Mouse (Mus musculus): Measurements from ENCODE around the gene Olfr466.

Gene Olfr466

DNA sequence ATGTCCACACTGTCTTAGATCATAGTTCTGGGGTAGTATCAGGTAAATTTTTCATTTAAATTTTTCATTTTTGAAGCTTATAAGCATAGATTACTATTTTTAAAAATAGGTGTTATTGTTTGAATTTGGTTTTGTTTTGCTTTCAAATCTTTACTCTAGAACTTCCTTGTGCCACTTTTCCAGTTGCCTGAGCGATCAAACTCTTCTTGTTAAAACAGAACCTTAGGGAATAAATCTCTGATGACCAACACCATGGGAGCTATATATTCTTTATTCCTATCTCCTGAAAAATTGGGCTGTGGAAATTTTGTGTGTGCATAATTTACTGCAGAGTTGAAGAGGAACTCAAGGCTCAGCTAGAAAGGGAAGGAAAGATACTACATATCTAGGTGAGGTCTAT lies at the start of gene Olfr466:
Gene Olfr466, plus strand, starts transcription at position 301 of the 400 bp plus-strand sequence.
- DNase-seq (ENCODE audit: low read depth, low spot score), result no peak

DNA sequence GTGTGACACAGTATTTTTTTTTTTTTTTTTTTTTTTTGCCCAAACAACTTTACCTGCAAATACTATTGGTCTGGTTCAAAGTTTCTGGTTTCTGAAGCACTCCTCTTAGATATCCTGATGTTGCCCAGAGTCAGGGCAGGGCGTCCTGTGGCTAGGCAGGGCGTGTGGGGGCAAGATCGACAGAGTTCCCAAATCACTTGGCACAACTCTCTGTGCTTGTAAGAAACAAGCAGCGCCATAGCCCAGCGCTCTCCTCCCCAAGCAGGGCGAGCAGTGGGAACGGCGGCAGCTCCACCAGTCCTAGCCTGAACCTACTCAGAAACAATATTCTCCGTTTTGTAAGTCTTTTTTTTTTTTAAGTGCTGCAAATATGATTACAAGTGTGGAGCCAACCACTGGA lies 49.4 kb upstream of the Olfr466 start:
- DNase-seq (ENCODE audit: low read depth, low spot score), result no peak

DNA sequence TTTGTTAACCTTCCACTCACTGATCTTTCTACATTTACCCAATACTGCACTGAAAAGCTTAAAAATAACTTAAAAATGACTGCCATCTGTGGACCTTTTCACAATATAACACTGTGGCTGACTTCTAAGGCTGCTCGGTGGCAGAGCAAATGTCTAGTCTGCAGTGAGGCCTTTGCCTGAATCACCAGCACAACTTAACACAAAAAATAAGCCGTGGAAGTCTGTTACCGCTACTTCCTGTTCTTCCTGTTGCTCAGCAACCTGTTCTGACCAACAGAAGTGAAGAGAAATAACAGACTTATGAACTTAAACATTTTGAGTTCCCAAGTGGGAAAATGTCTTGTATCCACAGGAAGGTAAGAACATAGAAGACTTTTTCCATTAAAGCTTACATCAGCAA lies 48.8 kb upstream of the Olfr466 start:
- peak; percentile 2 for DNase-seq (ENCODE audit: low read depth, low spot score)

DNA sequence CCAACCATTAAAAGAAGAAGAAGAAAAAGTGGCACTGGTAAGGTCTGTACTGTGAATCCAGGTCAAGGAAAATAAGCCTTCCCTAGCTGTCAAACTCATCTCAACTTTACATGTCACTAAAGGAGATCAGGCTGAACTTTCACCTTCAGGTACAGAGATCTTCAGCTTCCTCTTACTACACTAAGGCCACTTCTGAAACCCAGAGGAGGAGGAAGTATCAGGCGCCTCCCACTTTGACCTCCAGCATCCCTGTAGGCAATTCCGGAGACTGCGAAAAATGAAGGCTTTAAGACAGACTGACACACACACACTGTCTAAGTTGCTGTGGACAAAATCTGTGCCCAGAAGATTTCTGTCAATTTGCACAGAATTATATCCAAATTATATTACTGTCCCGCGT lies 38.1 kb upstream of the Olfr466 start:
- DNase-seq (ENCODE audit: low read depth, low spot score), result peak; percentile 12

GRCm38 (mm10) chr13:65112459-65113110 lies 37.5 kb upstream of the Olfr466 start, which contains the start of gene Mfsd14b:
Gene Mfsd14b, minus strand, starts transcription at chr13:65112975.
- DNase-seq (ENCODE audit: low read depth, low spot score), result peak; percentile 99

DNA sequence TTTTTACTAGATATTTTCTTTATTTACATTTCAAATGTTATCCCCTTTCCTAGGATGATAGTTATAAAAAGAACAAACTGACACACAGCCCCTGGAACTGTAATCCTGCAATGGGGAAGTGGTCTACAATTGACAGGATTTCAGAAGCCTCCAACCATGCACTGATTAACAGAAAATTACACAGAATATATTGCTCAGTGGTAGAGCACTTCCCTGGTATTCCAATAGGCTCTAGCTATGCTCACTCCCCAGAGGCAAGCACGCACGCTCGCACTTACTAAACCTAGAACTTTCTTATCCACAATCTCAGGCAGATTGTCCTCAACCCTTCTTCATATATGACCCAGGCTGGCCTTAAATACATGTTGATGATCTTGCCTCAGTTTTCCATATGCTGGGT lies 36.8 kb upstream of the Olfr466 start:
- DNase-seq (ENCODE audit: low read depth, low spot score), result peak; percentile 9

- no peak for DNase-seq (ENCODE audit: low read depth, low spot score)
These were observed 29.1 kb upstream of the Olfr466 start for GRCm38 (mm10) chr13:65120984-65121383.

DNA sequence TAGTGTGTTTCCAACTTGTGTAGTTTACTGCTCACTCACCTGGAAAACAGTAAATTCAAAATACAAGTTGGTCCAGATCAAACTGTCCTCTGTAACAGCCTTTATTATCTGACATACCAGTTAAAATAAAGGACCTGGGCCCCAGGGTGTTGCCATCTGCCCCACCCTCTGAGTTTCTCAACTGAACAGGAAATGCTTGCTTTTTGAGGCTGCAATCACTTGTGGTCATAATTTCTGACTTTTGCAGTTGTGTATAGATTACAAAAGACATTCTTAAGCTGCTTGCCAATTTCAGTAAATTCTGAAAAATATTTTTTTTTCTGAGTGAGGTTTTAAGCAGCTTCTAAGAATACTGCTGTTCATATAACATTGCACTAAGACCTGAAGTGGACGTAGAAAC lies 27.9 kb upstream of the Olfr466 start:
- DNase-seq (ENCODE audit: low read depth, low spot score), result no peak

GRCm38 (mm10) chr13:65127063-65127847 lies 22.8 kb upstream of the Olfr466 start:
- DNase-seq (ENCODE audit: low read depth, low spot score), result no peak

- DNase-seq (ENCODE audit: low read depth, low spot score), result no peak
These were observed 12.3 kb upstream of the Olfr466 start, which contains the start of gene Olfr465-ps1 for GRCm38 (mm10) chr13:65137789-65138188. Gene Olfr465-ps1, plus strand, starts transcription at chr13:65138089.

DNA sequence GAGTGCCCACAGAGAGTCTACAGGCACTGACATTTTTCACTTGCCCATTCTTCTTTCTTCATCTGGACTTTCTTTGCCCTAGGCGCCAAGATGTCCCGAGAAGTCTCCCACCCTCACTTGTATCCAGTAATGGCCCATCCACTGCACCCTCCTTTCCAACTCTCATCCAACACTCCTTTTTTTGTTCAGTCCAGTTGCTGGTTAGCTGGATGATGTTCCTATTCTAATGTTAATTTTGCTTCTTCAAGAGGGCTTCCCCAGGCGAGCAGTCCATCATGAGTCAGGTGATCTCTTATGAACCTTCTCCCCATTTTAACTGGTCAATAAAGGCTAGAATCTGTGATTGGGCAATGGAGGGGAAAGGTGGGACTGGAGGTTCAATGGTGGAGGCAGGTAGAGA lies 24.1 kb downstream of the Olfr466 start:
- no peak for DNase-seq (ENCODE audit: low read depth, low spot score)

- DNase-seq (ENCODE audit: low read depth, low spot score), result peak; percentile 38
These were observed 25.9 kb downstream of the Olfr466 start for GRCm38 (mm10) chr13:65175734-65176471.

- no peak for DNase-seq (ENCODE audit: low read depth, low spot score)
These were observed 26.5 kb downstream of the Olfr466 start for GRCm38 (mm10) chr13:65176472-65177091.

- no peak for DNase-seq (ENCODE audit: low read depth, low spot score)
These were observed 50.6 kb downstream of the Olfr466 start for GRCm38 (mm10) chr13:65200667-65201066.
